Mouse (Mus musculus): ENCODE data around the gene Znhit2. TPM values are rescaled to one million over a fixed set of nuclear protein-coding genes. Genes with fewer than 3 reads are reported as not detected.

Znhit2 gene
- total and polyA plus RNA-seq, 2 experiments from 2014 or later, result 43.2 to 76.0 TPM

- H3K4me2 ChIP-seq (ENCODE audit: low read depth, low read length), result no peak overlapping the region
- no peak for DNase-seq (ENCODE audit: low spot score)
- no peak for TF ChIP-seq CTCF (IDR thresholded peaks at IDR 0.05; ENCODE audit: low read depth)
- no peaks in the 10 kb centered on the region for H3K36me3 ChIP-seq (ENCODE audit: insufficient read depth, low read length)
- H3K9me3 ChIP-seq (ENCODE audit: low read length), result no peaks in the 10 kb centered on the region
- H3K4me1 ChIP-seq (ENCODE audit: insufficient read depth, low read length), result no peaks in the 10 kb centered on the region
- H3K27ac ChIP-seq, result no peak overlapping the region
- no peak overlapping the region for H3K4me3 ChIP-seq (ENCODE audit: low read length)
- 93% methylated on average over 3 of the region's 3 CpGs for WGBS
- no peak overlapping the region for H3K9ac ChIP-seq (replicated peaks; ENCODE audit: low read length)
- no peaks in the 10 kb centered on the region for H3K27me3 ChIP-seq (ENCODE audit: insufficient read depth, low read length)
- no peak for ATAC-seq
These were observed 36.9 kb downstream of the Znhit2 start for GRCm38 (mm10) chr19:6097847-6098246.

- 66% methylated on average over 6 of the region's 6 CpGs for WGBS
- no peaks in the 10 kb centered on the region for H3K27me3 ChIP-seq (ENCODE audit: insufficient read depth, low read length)
- H3K36me3 ChIP-seq (ENCODE audit: insufficient read depth, low read length), result no peaks in the 10 kb centered on the region
- no peak overlapping the region for H3K27ac ChIP-seq
- no peak for DNase-seq (ENCODE audit: low spot score)
- H3K4me3 ChIP-seq (ENCODE audit: low read length), result no peak overlapping the region
- no peak for TF ChIP-seq CTCF (IDR thresholded peaks at IDR 0.05; ENCODE audit: low read depth)
- no peak for ATAC-seq
- no peaks in the 10 kb centered on the region for H3K4me1 ChIP-seq (ENCODE audit: insufficient read depth, low read length)
- H3K9ac ChIP-seq (replicated peaks; ENCODE audit: low read length), result no peak overlapping the region
- H3K4me2 ChIP-seq (ENCODE audit: low read depth, low read length), result no peak overlapping the region
- H3K9me3 ChIP-seq (ENCODE audit: low read length), result no peaks in the 10 kb centered on the region
These were observed 40.2 kb downstream of the Znhit2 start for GRCm38 (mm10) chr19:6101186-6101585.

- no peaks in the 10 kb centered on the region for H3K36me3 ChIP-seq (ENCODE audit: insufficient read depth, low read length)
- H3K27ac ChIP-seq, result no peak overlapping the region
- 75% methylated on average over 6 of the region's 6 CpGs for WGBS
- no peak overlapping the region for H3K4me2 ChIP-seq (ENCODE audit: low read depth, low read length)
- no peak overlapping the region for H3K9ac ChIP-seq (replicated peaks; ENCODE audit: low read length)
- no peaks in the 10 kb centered on the region for H3K9me3 ChIP-seq (ENCODE audit: low read length)
- no peaks in the 10 kb centered on the region for H3K27me3 ChIP-seq (ENCODE audit: insufficient read depth, low read length)
- no peak for TF ChIP-seq CTCF (IDR thresholded peaks at IDR 0.05; ENCODE audit: low read depth)
- H3K4me3 ChIP-seq (ENCODE audit: low read length), result no peak overlapping the region
- no peaks in the 10 kb centered on the region for H3K4me1 ChIP-seq (ENCODE audit: insufficient read depth, low read length)
- ATAC-seq (no peak), DNase-seq (ENCODE audit: low spot score) (no peak)
These were observed 41.3 kb downstream of the Znhit2 start for GRCm38 (mm10) chr19:6102169-6102853.

GRCm38 (mm10) chr19:6104476-6104875 lies 43.5 kb downstream of the Znhit2 start:
- no peak overlapping the region for H3K4me2 ChIP-seq (ENCODE audit: low read depth, low read length)
- no peaks in the 10 kb centered on the region for H3K36me3 ChIP-seq (ENCODE audit: insufficient read depth, low read length)
- H3K9ac ChIP-seq (replicated peaks; ENCODE audit: low read length), result no peak overlapping the region
- H3K9me3 ChIP-seq (ENCODE audit: low read length), result no peaks in the 10 kb centered on the region
- no peak overlapping the region for H3K4me3 ChIP-seq (ENCODE audit: low read length)
- no peak overlapping the region for H3K27ac ChIP-seq
- H3K4me1 ChIP-seq (ENCODE audit: insufficient read depth, low read length), result no peaks in the 10 kb centered on the region
- H3K27me3 ChIP-seq (ENCODE audit: insufficient read depth, low read length), result no peaks in the 10 kb centered on the region
- DNase-seq (ENCODE audit: low spot score) (no peak), ATAC-seq (no peak)
- 90% methylated on average over 4 of the region's 4 CpGs for WGBS
- TF ChIP-seq CTCF (IDR thresholded peaks at IDR 0.05; ENCODE audit: low read depth), result no peak

GRCm38 (mm10) chr19:6105586-6105985 lies 44.6 kb downstream of the Znhit2 start, which contains the start of gene Naaladl1:
Naaladl1 (plus strand) TSS chr19:6105782.
- no peaks in the 10 kb centered on the region for H3K36me3 ChIP-seq (ENCODE audit: insufficient read depth, low read length)
- no peak within 1 kb of the TSS for H3K27ac ChIP-seq
- no peak within 1 kb of the TSS for H3K4me2 ChIP-seq (ENCODE audit: low read depth, low read length)
- H3K9ac ChIP-seq (replicated peaks; ENCODE audit: low read length), result no peak within 1 kb of the TSS
- ATAC-seq (no peak), DNase-seq (ENCODE audit: low spot score) (no peak)
- no peak within 1 kb of the TSS for H3K4me3 ChIP-seq (ENCODE audit: low read length)
- no peak for TF ChIP-seq CTCF (IDR thresholded peaks at IDR 0.05; ENCODE audit: low read depth)
- H3K4me1 ChIP-seq (ENCODE audit: insufficient read depth, low read length), result no peaks in the 10 kb centered on the region
- no peaks in the 10 kb centered on the region for H3K9me3 ChIP-seq (ENCODE audit: low read length)
- 88% methylated on average over 7 of the region's 7 CpGs for WGBS
- H3K27me3 ChIP-seq (ENCODE audit: insufficient read depth, low read length), result no peaks in the 10 kb centered on the region

Small RNA genes within 50 kb of the gene (microRNA-seq; reads per million reads assigned to microRNA genes)
- 1.2 to 2.5 reads per million in 2 experiments for gene Mir6988

Other genes starting within 250 kb of the Znhit2 start
- 19.8 and 43.2 TPM in 2 replicates for gene Frmd8, start 185.9 kb upstream of the Znhit2 start, total RNA-seq (2014; rRNA removed)
- 12.5 and 13.7 TPM in 2 replicates for gene Frmd8, start 185.9 kb upstream of the Znhit2 start, polyA plus RNA-seq (2015; fragmentation: Nextera tagmentation; extraction: Ambion mirVana)
- 2.1 and 6.0 TPM in 2 replicates for gene Slc25a45, start 183.4 kb upstream of the Znhit2 start, total RNA-seq (2014; rRNA removed)
- 1.8 and 2.8 TPM in 2 replicates for gene Slc25a45, start 183.4 kb upstream of the Znhit2 start, polyA plus RNA-seq (2015; fragmentation: Nextera tagmentation; extraction: Ambion mirVana)
- gene Tigd3, start 167.0 kb upstream of the Znhit2 start, total RNA-seq (2014; rRNA removed), result 7.5 and 10.1 TPM in 2 replicates
- 7.1 and 7.5 TPM in 2 replicates for gene Tigd3, start 167.0 kb upstream of the Znhit2 start, polyA plus RNA-seq (2015; fragmentation: Nextera tagmentation; extraction: Ambion mirVana)
- gene Dpf2, start 148.2 kb upstream of the Znhit2 start, total RNA-seq (2014; rRNA removed), result 61.7 and 77.4 TPM in 2 replicates
- 69.5 and 70.2 TPM in 2 replicates for gene Dpf2, start 148.2 kb upstream of the Znhit2 start, polyA plus RNA-seq (2015; fragmentation: Nextera tagmentation; extraction: Ambion mirVana)
- gene Cdc42ep2, start 136.4 kb upstream of the Znhit2 start, total RNA-seq (2014; rRNA removed), result 22.0 and 28.0 TPM in 2 replicates
- 17.4 and 18.0 TPM in 2 replicates for gene Cdc42ep2, start 136.4 kb upstream of the Znhit2 start, polyA plus RNA-seq (2015; fragmentation: Nextera tagmentation; extraction: Ambion mirVana)
- 23.4 and 28.9 TPM in 2 replicates for gene Pola2, start 97.0 kb upstream of the Znhit2 start, total RNA-seq (2014; rRNA removed)
- gene Pola2, start 97.0 kb upstream of the Znhit2 start, polyA plus RNA-seq (2015; fragmentation: Nextera tagmentation; extraction: Ambion mirVana), result 19.5 and 21.5 TPM in 2 replicates
- gene Slc22a20, start 75.0 kb upstream of the Znhit2 start, total RNA-seq (2014; rRNA removed), result not detected in 2 replicates
- not detected in 2 replicates for gene Slc22a20, start 75.0 kb upstream of the Znhit2 start, polyA plus RNA-seq (2015; fragmentation: Nextera tagmentation; extraction: Ambion mirVana)
- 13.6 and 15.7 TPM in 2 replicates for gene Capn1, start 45.3 kb upstream of the Znhit2 start, total RNA-seq (2014; rRNA removed)
- 4.6 and 4.8 TPM in 2 replicates for gene Capn1, start 45.3 kb upstream of the Znhit2 start, polyA plus RNA-seq (2015; fragmentation: Nextera tagmentation; extraction: Ambion mirVana)
- 27.6 and 34.1 TPM in 2 replicates for gene Syvn1, start 14.6 kb upstream of the Znhit2 start, total RNA-seq (2014; rRNA removed)
- 26.8 and 29.8 TPM in 2 replicates for gene Syvn1, start 14.6 kb upstream of the Znhit2 start, polyA plus RNA-seq (2015; fragmentation: Nextera tagmentation; extraction: Ambion mirVana)
- gene Mrpl49, start 3.4 kb upstream of the Znhit2 start, total RNA-seq (2014; rRNA removed), result 34.4 and 36.2 TPM in 2 replicates
- gene Mrpl49, start 3.4 kb upstream of the Znhit2 start, polyA plus RNA-seq (2015; fragmentation: Nextera tagmentation; extraction: Ambion mirVana), result 52.4 and 54.9 TPM in 2 replicates
- 558 and 787 TPM in 2 replicates for gene Fau, start 3.3 kb upstream of the Znhit2 start, total RNA-seq (2014; rRNA removed)
- 668 TPM in 2 replicates for gene Fau, start 3.3 kb upstream of the Znhit2 start, polyA plus RNA-seq (2015; fragmentation: Nextera tagmentation; extraction: Ambion mirVana)
- 122 and 123 TPM in 2 replicates for gene Tm7sf2, start 7.2 kb downstream of the Znhit2 start, total RNA-seq (2014; rRNA removed)
- 57.7 and 64.2 TPM in 2 replicates for gene Tm7sf2, start 7.2 kb downstream of the Znhit2 start, polyA plus RNA-seq (2015; fragmentation: Nextera tagmentation; extraction: Ambion mirVana)
- gene Vps51, start 16.0 kb downstream of the Znhit2 start, total RNA-seq (2014; rRNA removed), result 100.0 and 102 TPM in 2 replicates
- 91.2 and 92.2 TPM in 2 replicates for gene Vps51, start 16.0 kb downstream of the Znhit2 start, polyA plus RNA-seq (2015; fragmentation: Nextera tagmentation; extraction: Ambion mirVana)
- not detected in 2 replicates for gene Tmem262, start 18.8 kb downstream of the Znhit2 start, total RNA-seq (2014; rRNA removed)
- gene Tmem262, start 18.8 kb downstream of the Znhit2 start, polyA plus RNA-seq (2015; fragmentation: Nextera tagmentation; extraction: Ambion mirVana), result not detected in 2 replicates
- 0.37 and 0.86 TPM in 2 replicates for gene Gm28374, start 21.1 kb downstream of the Znhit2 start, total RNA-seq (2014; rRNA removed)
- gene Gm28374, start 21.1 kb downstream of the Znhit2 start, polyA plus RNA-seq (2015; fragmentation: Nextera tagmentation; extraction: Ambion mirVana), result 0.24 and 1.1 TPM in 2 replicates
- 76.9 and 88.2 TPM in 2 replicates for gene Zfpl1, start 23.8 kb downstream of the Znhit2 start, total RNA-seq (2014; rRNA removed)
- gene Zfpl1, start 23.8 kb downstream of the Znhit2 start, polyA plus RNA-seq (2015; fragmentation: Nextera tagmentation; extraction: Ambion mirVana), result 83.9 and 88.2 TPM in 2 replicates
- 6.3 and 7.4 TPM in 2 replicates for gene Cdca5, start 23.8 kb downstream of the Znhit2 start, total RNA-seq (2014; rRNA removed)
- 6.1 and 7.4 TPM in 2 replicates for gene Cdca5, start 23.8 kb downstream of the Znhit2 start, polyA plus RNA-seq (2015; fragmentation: Nextera tagmentation; extraction: Ambion mirVana)
- gene AC131692.1, start 33.2 kb downstream of the Znhit2 start, total RNA-seq (2014; rRNA removed), result not detected in 2 replicates
- not detected in 2 replicates for gene AC131692.1, start 33.2 kb downstream of the Znhit2 start, polyA plus RNA-seq (2015; fragmentation: Nextera tagmentation; extraction: Ambion mirVana)
- gene Naaladl1, start 44.6 kb downstream of the Znhit2 start, total RNA-seq (2014; rRNA removed), result 0.40 and 0.89 TPM in 2 replicates
- gene Naaladl1, start 44.6 kb downstream of the Znhit2 start, polyA plus RNA-seq (2015; fragmentation: Nextera tagmentation; extraction: Ambion mirVana), result 0.36 and 0.43 TPM in 2 replicates
- 91.0 and 91.5 TPM in 2 replicates for gene Sac3d1, start 57.5 kb downstream of the Znhit2 start, total RNA-seq (2014; rRNA removed)
- 50.5 and 51.9 TPM in 2 replicates for gene Sac3d1, start 57.5 kb downstream of the Znhit2 start, polyA plus RNA-seq (2015; fragmentation: Nextera tagmentation; extraction: Ambion mirVana)
- 71.4 and 84.4 TPM in 2 replicates for gene Snx15, start 67.1 kb downstream of the Znhit2 start, total RNA-seq (2014; rRNA removed)
- gene Snx15, start 67.1 kb downstream of the Znhit2 start, polyA plus RNA-seq (2015; fragmentation: Nextera tagmentation; extraction: Ambion mirVana), result 60.9 and 62.7 TPM in 2 replicates
- not detected in 2 replicates for gene Batf2, start 79.8 kb downstream of the Znhit2 start, total RNA-seq (2014; rRNA removed)
- 0.21 and 0.23 TPM in 2 replicates for gene Batf2, start 79.8 kb downstream of the Znhit2 start, polyA plus RNA-seq (2015; fragmentation: Nextera tagmentation; extraction: Ambion mirVana)
- 112 and 123 TPM in 2 replicates for gene Arl2, start 80.4 kb downstream of the Znhit2 start, total RNA-seq (2014; rRNA removed)
- 151 and 155 TPM in 2 replicates for gene Arl2, start 80.4 kb downstream of the Znhit2 start, polyA plus RNA-seq (2015; fragmentation: Nextera tagmentation; extraction: Ambion mirVana)
- gene Majin, start 123.2 kb downstream of the Znhit2 start, total RNA-seq (2014; rRNA removed), result not detected in 2 replicates
- gene Majin, start 123.2 kb downstream of the Znhit2 start, polyA plus RNA-seq (2015; fragmentation: Nextera tagmentation; extraction: Ambion mirVana), result 0.24 TPM in 1 of 2 replicates, not detected in the other
- gene Gpha2, start 165.2 kb downstream of the Znhit2 start, total RNA-seq (2014; rRNA removed), result not detected in 2 replicates
- 0.39 and 0.60 TPM in 2 replicates for gene Gpha2, start 165.2 kb downstream of the Znhit2 start, polyA plus RNA-seq (2015; fragmentation: Nextera tagmentation; extraction: Ambion mirVana)
- gene Ppp2r5b, start 174.7 kb downstream of the Znhit2 start, total RNA-seq (2014; rRNA removed), result 272 and 321 TPM in 2 replicates
- gene Ppp2r5b, start 174.7 kb downstream of the Znhit2 start, polyA plus RNA-seq (2015; fragmentation: Nextera tagmentation; extraction: Ambion mirVana), result 149 and 160 TPM in 2 replicates
- gene Atg2a, start 180.5 kb downstream of the Znhit2 start, total RNA-seq (2014; rRNA removed), result 38.7 and 43.4 TPM in 2 replicates
- 7.6 and 8.9 TPM in 2 replicates for gene Atg2a, start 180.5 kb downstream of the Znhit2 start, polyA plus RNA-seq (2015; fragmentation: Nextera tagmentation; extraction: Ambion mirVana)
- 127 and 135 TPM in 2 replicates for gene Ehd1, start 215.5 kb downstream of the Znhit2 start, total RNA-seq (2014; rRNA removed)
- 76.5 and 77.5 TPM in 2 replicates for gene Ehd1, start 215.5 kb downstream of the Znhit2 start, polyA plus RNA-seq (2015; fragmentation: Nextera tagmentation; extraction: Ambion mirVana)
- 3.1 and 6.0 TPM in 2 replicates for gene Cdc42bpg, start 245.3 kb downstream of the Znhit2 start, total RNA-seq (2014; rRNA removed)
- gene Cdc42bpg, start 245.3 kb downstream of the Znhit2 start, polyA plus RNA-seq (2015; fragmentation: Nextera tagmentation; extraction: Ambion mirVana), result 0.29 and 0.33 TPM in 2 replicates

Data from hindbrain, postnatal 0 days (tissue).